Mouse (Mus musculus): Measurements from ENCODE around the gene Ilk. TPM values are rescaled to one million over a fixed set of nuclear protein-coding genes. Genes with fewer than 3 reads are reported as not detected.
A peak's percentile ranks its signal among the peaks of the same experiment; 100 is the strongest.

Gene Ilk
- polyA plus RNA-seq, 1 experiment from 2014 or later: 373 TPM

DNA sequence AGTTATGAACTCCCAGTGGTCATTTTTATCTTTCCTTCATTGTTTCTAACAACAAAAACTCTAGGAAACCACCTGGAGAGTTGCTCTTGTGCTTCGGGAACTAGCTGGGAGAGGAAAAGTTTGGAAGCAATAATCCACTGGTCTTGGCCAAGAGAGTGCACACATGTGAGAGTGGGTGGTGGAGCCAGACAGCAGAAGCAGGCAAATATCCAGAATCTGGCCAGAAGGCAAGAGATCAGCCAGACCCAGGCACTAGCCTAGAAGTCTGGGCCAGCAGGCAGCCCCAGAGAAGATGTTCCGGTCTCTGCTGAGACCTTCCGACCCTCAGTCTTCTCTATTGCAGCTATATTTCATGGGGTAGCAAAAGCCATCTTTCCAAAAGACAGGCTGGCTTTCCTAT lies 33.6 kb downstream of the Ilk start:
- no peaks in the 10 kb centered on the region for H3K27me3 ChIP-seq (ENCODE audit: control insufficient read depth, insufficient read depth, low read length)
- H3K27ac ChIP-seq (ENCODE audit: low read length): no peak overlapping the region
- peaks cover 12% of the 10 kb centered on the region; the same call in 1 of the 2 replicates for H3K4me1 ChIP-seq (ENCODE audit: control insufficient read depth, insufficient read depth, low read length)
- WGBS: 88% methylated on average over 3 of the region's 3 CpGs
- H3K9ac ChIP-seq (replicated peaks; ENCODE audit: low read depth, low read length): no peak overlapping the region
- no peak overlapping the region for H3K4me2 ChIP-seq (replicated peaks; ENCODE audit: low read depth, low read length)
- no peak overlapping the region for H3K4me3 ChIP-seq (ENCODE audit: low read depth, low read length)
- H3K9me3 ChIP-seq (ENCODE audit: control insufficient read depth, low read depth, low read length): no peaks in the 10 kb centered on the region
- ATAC-seq (ENCODE audit: insufficient number of reproducible peaks, insufficient read depth, low FRiP score, low read depth): no peak
- peaks cover 46% of the 10 kb centered on the region for H3K36me3 ChIP-seq (ENCODE audit: control insufficient read depth, insufficient read depth, low read length)

DNA sequence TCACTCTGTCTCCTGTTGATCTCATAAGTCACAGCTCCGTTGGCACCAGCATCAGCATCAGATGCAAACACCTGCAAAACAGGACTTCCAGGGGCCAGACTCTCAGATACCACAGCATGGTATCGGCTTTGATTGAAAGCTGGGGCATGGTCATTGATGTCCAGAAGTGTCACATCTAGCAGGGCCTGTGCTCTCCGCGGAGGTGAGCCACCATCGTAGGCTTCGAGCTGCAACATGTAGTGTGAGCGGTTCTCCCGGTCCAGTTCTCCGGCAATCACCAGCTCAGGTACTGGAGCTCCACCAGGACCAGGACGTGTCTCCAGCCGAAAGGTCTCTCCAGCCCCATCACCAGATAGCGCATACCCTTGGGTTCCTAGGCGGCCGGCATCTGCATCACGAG lies 35.9 kb downstream of the Ilk start:
- no peak overlapping the region for H3K4me3 ChIP-seq (ENCODE audit: low read depth, low read length)
- no peak overlapping the region for H3K27ac ChIP-seq (ENCODE audit: low read length)
- 94% methylated on average over 15 of the region's 15 CpGs for WGBS
- H3K9me3 ChIP-seq (ENCODE audit: control insufficient read depth, low read depth, low read length): no peaks in the 10 kb centered on the region
- H3K4me2 ChIP-seq (replicated peaks; ENCODE audit: low read depth, low read length): no peak overlapping the region
- no peak for ATAC-seq (ENCODE audit: insufficient number of reproducible peaks, insufficient read depth, low FRiP score, low read depth)
- no peaks in the 10 kb centered on the region for H3K27me3 ChIP-seq (ENCODE audit: control insufficient read depth, insufficient read depth, low read length)
- peaks cover 29% of the 10 kb centered on the region for H3K36me3 ChIP-seq (ENCODE audit: control insufficient read depth, insufficient read depth, low read length)
- H3K4me1 ChIP-seq (ENCODE audit: control insufficient read depth, insufficient read depth, low read length): peaks cover 21% of the 10 kb centered on the region; the same call in 1 of the 2 replicates
- H3K9ac ChIP-seq (replicated peaks; ENCODE audit: low read depth, low read length): no peak overlapping the region

DNA sequence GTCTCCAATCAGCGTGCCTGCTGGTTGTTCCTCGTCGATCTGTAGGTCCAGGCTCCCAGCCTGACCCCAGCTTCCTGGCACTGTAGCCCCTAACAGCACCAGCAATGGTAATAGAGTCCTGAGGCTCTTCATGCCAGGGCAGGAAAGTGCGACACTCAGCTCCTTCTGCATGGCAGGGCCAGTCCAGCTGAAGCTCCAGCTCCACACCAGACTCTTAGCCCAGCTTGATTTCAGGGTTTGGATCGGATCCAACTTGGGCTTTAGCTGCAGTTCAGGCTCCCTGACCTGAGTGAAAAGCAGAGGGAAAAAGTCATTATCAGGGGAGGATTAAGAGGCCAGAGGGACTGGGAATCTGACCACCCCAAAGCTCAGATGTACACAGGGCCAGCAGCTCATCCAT lies 36.6 kb downstream of the Ilk start:
- Histone ChIP-seq H3K27ac (ENCODE audit: low read length) (no peak overlapping the region), H3K4me2 (replicated peaks; ENCODE audit: low read depth, low read length) (no peak overlapping the region), H3K9me3 (ENCODE audit: control insufficient read depth, low read depth, low read length) (no peaks in the 10 kb centered on the region), H3K36me3 (ENCODE audit: control insufficient read depth, insufficient read depth, low read length) (peaks cover 29% of the 10 kb centered on the region), H3K9ac (replicated peaks; ENCODE audit: low read depth, low read length) (no peak overlapping the region), H3K4me3 (ENCODE audit: low read depth, low read length) (no peak overlapping the region), H3K4me1 (ENCODE audit: control insufficient read depth, insufficient read depth, low read length) (peaks cover 28% of the 10 kb centered on the region; the same call in 1 of the 2 replicates), H3K27me3 (ENCODE audit: control insufficient read depth, insufficient read depth, low read length) (no peaks in the 10 kb centered on the region)
- no peak for ATAC-seq (ENCODE audit: insufficient number of reproducible peaks, insufficient read depth, low FRiP score, low read depth)
- WGBS: 74% methylated on average over 5 of the region's 5 CpGs

DNA sequence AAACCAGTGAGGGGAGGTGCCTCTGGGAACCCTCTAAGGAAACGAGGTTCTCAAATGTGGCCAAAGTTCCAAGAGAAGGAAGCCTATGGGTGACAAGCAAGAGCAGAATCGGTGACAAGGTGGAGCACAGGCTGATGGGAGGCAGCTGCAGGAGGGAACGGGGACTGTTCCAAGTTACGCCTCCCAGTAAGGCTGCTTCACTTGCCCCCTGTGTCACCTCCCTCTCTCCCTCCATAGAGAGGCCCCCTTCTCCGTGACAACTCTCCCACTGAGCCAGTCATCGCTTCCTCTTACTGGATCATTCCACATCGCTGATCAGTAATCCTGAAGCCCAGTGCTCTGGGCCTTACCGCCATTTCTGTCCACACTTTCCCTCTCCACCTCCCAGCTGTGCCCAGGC lies 38.3 kb downstream of the Ilk start:
- H3K9me3 ChIP-seq (ENCODE audit: control insufficient read depth, low read depth, low read length): no peaks in the 10 kb centered on the region
- H3K4me2 ChIP-seq (replicated peaks; ENCODE audit: low read depth, low read length): peak overlapping the region; percentile 18; the same call in 1 of the 2 replicates
- no peaks in the 10 kb centered on the region for H3K27me3 ChIP-seq (ENCODE audit: control insufficient read depth, insufficient read depth, low read length)
- no peak overlapping the region for H3K9ac ChIP-seq (replicated peaks; ENCODE audit: low read depth, low read length)
- H3K27ac ChIP-seq (ENCODE audit: low read length): peak overlapping the region; percentile 48; the same call in 1 of the 2 replicates
- peaks cover 27% of the 10 kb centered on the region for H3K36me3 ChIP-seq (ENCODE audit: control insufficient read depth, insufficient read depth, low read length)
- peaks cover 40% of the 10 kb centered on the region; the same call in 1 of the 2 replicates for H3K4me1 ChIP-seq (ENCODE audit: control insufficient read depth, insufficient read depth, low read length)
- H3K4me3 ChIP-seq (ENCODE audit: low read depth, low read length): no peak overlapping the region
- ATAC-seq (ENCODE audit: insufficient number of reproducible peaks, insufficient read depth, low FRiP score, low read depth): peak; percentile 14; the same call in 1 of the 2 replicates
- WGBS: 36% methylated on average over 8 of the region's 8 CpGs

DNA sequence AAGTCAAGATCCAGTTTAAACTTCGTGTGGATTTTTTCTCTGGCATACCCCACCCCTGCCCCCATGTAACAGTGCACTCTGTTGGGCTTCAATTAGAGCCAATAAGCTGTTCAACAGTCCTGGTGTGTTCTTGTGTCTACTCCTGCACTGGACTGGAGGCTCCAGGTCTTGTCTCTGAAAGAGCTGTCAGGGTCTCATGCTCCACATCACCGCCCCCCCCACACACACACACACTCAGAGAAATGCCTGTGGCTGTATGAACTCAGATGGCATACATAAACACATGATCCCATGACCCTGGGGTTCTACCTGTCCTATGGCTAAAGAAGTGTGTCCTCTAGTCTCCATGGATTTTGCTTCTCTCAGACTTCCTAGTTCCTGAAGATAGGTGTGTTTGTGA lies 39.6 kb downstream of the Ilk start:
- Histone ChIP-seq H3K9ac (replicated peaks; ENCODE audit: low read depth, low read length) (no peak overlapping the region), H3K4me3 (ENCODE audit: low read depth, low read length) (no peak overlapping the region), H3K4me2 (replicated peaks; ENCODE audit: low read depth, low read length) (no peak overlapping the region), H3K27me3 (ENCODE audit: control insufficient read depth, insufficient read depth, low read length) (no peaks in the 10 kb centered on the region), H3K4me1 (ENCODE audit: control insufficient read depth, insufficient read depth, low read length) (peaks cover 40% of the 10 kb centered on the region; the same call in 1 of the 2 replicates), H3K9me3 (ENCODE audit: control insufficient read depth, low read depth, low read length) (no peaks in the 10 kb centered on the region), H3K36me3 (ENCODE audit: control insufficient read depth, insufficient read depth, low read length) (peaks cover 23% of the 10 kb centered on the region), H3K27ac (ENCODE audit: low read length) (no peak overlapping the region)
- no peak for ATAC-seq (ENCODE audit: insufficient number of reproducible peaks, insufficient read depth, low FRiP score, low read depth)
- 79% methylated on average over 2 of the region's 2 CpGs for WGBS

DNA sequence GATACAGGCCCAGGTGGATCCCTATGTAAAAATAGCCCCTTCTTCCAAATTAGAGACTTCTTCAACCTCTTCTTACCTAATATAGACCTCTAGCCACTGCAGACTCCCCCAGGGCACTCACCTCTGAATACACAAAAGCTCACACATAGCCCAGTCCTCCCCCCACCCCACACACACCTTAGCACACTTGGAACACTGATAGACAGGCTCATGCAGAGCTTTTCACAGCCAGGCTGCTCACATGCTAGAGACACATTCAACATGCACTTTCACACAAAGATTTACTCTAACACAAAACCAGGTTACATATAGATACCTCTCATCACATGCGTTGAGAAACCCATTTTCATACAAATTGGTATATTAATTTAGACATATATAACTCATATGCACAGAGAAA lies 40.9 kb downstream of the Ilk start:
- Histone ChIP-seq H3K27ac (ENCODE audit: low read length) (peak overlapping the region; percentile 96), H3K9ac (replicated peaks; ENCODE audit: low read depth, low read length) (no peak overlapping the region), H3K9me3 (ENCODE audit: control insufficient read depth, low read depth, low read length) (no peaks in the 10 kb centered on the region), H3K36me3 (ENCODE audit: control insufficient read depth, insufficient read depth, low read length) (peaks cover 13% of the 10 kb centered on the region), H3K4me2 (replicated peaks; ENCODE audit: low read depth, low read length) (peak overlapping the region; percentile 47), H3K4me1 (ENCODE audit: control insufficient read depth, insufficient read depth, low read length) (peaks cover 40% of the 10 kb centered on the region; the same call in 1 of the 2 replicates), H3K27me3 (ENCODE audit: control insufficient read depth, insufficient read depth, low read length) (no peaks in the 10 kb centered on the region), H3K4me3 (ENCODE audit: low read depth, low read length) (peak overlapping the region; percentile 25)
- 90% methylated on average over 1 of the region's 1 CpGs for WGBS
- no peak for ATAC-seq (ENCODE audit: insufficient number of reproducible peaks, insufficient read depth, low FRiP score, low read depth)

DNA sequence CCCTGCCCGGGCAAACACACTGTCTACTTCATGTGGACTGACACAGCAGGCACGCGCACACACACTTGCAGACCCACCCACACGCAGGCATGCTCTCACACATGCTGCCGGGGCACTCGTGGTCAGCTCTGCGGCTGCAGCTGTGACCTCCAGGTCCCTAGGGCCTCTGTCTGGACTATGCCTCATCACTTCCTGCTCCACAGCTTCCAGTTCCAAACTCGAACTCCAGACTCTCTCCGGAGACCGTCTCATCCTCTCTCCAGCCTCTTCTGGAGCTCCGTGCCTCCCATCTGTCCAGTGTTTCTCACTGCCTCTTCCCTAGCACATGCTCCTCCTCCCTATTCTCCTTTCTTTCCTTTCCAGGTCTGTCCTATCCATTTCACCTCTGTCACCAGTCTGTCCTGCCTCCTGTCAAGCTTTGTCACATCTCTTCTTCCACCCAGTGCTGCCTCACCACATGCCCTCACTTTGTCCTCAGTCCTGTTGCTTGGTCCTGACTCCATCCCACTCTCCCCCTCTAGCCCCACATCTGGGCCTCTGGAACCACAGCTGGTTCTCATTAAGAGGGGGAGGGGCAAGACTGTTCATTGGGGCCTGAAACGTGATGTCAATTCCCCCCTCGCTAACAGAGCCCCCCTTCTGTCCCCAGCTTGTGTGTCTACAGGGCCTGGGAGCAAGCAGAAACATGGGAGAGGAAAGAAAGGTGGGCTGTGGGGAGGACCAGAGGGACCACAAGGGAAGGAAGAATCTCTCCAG lies 41.6 kb downstream of the Ilk start:
- H3K4me3 ChIP-seq (ENCODE audit: low read depth, low read length): peak overlapping the region; percentile 25
- H3K27ac ChIP-seq (ENCODE audit: low read length): peak overlapping the region; percentile 96
- H3K9me3 ChIP-seq (ENCODE audit: control insufficient read depth, low read depth, low read length): no peaks in the 10 kb centered on the region
- peak; percentile 84 for ATAC-seq (ENCODE audit: insufficient number of reproducible peaks, insufficient read depth, low FRiP score, low read depth)
- no peak overlapping the region for H3K9ac ChIP-seq (replicated peaks; ENCODE audit: low read depth, low read length)
- WGBS: 27% methylated on average over 13 of the region's 13 CpGs
- H3K36me3 ChIP-seq (ENCODE audit: control insufficient read depth, insufficient read depth, low read length): peaks cover 7% of the 10 kb centered on the region; the same call in 1 of the 2 replicates
- H3K4me2 ChIP-seq (replicated peaks; ENCODE audit: low read depth, low read length): peak overlapping the region; percentile 47
- H3K27me3 ChIP-seq (ENCODE audit: control insufficient read depth, insufficient read depth, low read length): no peaks in the 10 kb centered on the region
- peaks cover 40% of the 10 kb centered on the region; the same call in 1 of the 2 replicates for H3K4me1 ChIP-seq (ENCODE audit: control insufficient read depth, insufficient read depth, low read length)

DNA sequence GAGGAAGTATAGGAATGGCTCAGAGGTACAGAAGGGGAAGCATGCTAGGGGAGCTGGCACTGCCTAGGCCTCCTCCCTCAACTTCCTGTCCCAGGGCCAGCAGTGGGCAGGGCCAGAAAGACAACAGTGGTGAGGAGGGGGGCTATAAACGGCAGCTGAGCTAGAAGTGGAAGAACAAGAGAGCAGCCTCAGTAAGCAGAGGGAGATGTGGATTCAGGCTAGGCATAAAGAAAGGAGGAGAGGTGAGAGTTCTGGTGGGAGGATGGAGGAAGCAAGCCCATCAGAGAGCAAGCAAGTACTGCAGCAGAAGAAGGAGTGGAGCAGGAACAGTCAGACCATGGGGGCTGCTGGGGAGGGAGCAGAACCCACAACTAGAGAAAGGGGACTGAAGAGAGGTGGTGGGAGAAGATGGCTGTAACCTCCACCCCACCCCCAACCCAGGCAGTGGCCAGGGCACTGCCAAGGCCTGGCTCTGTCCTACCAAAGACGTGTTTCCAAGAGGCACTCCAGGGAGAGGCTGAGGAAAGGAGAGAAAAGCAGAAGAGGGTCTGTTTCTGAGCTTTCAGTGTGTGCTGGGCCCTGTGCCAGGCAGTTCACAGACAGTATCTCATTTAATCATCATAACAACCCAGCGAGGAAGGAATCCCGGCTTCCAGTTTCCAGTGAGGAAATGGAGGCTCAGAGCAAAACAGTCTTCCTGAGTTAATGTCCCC lies 42.3 kb downstream of the Ilk start:
- Histone ChIP-seq H3K4me3 (ENCODE audit: low read depth, low read length) (no peak overlapping the region), H3K4me2 (replicated peaks; ENCODE audit: low read depth, low read length) (peak overlapping the region; percentile 47), H3K9me3 (ENCODE audit: control insufficient read depth, low read depth, low read length) (no peaks in the 10 kb centered on the region), H3K27ac (ENCODE audit: low read length) (peak overlapping the region; percentile 96), H3K9ac (replicated peaks; ENCODE audit: low read depth, low read length) (no peak overlapping the region; the same call in 1 of the 2 replicates), H3K36me3 (ENCODE audit: control insufficient read depth, insufficient read depth, low read length) (peaks cover 5% of the 10 kb centered on the region; the same call in 1 of the 2 replicates), H3K4me1 (ENCODE audit: control insufficient read depth, insufficient read depth, low read length) (peaks cover 34% of the 10 kb centered on the region; the same call in 1 of the 2 replicates), H3K27me3 (ENCODE audit: control insufficient read depth, insufficient read depth, low read length) (no peaks in the 10 kb centered on the region)
- WGBS: 9% methylated on average over 4 of the region's 4 CpGs
- ATAC-seq (ENCODE audit: insufficient number of reproducible peaks, insufficient read depth, low FRiP score, low read depth): peak; percentile 78

All from stomach, embryonic 14.5 days (tissue).